Mouse (Mus musculus) liver, adult 2 months (tissue): Measurements from ENCODE around the gene Necab2. TPM values are rescaled to one million over a fixed set of nuclear protein-coding genes. Genes with fewer than 3 reads are reported as not detected.

ENCODE experiments used
- DNase-seq: peaks from one replicate; pipeline ENCODE4 v3.0.0-alpha.2; 2011; ENCODE audit warnings: low read depth, low spot score; ENCODE audit errors: extremely low read depth
- H3K27ac ChIP-seq: fragments of 200-500 bp; replicated peaks from 2 replicates; pipeline ENCODE4 v1.5.1; 2012; ENCODE audit warnings: low read depth, mild to moderate bottlenecking, control low read depth, inconsistent platforms, low read length; ENCODE audit not compliant: insufficient read depth
- H3K27me3 ChIP-seq: fragments of 200-500 bp; 2 replicates; pipeline ENCODE4 v1.6.1; 2012; ENCODE audit warnings: mild to moderate bottlenecking, moderate library complexity, low read length, inconsistent platforms; ENCODE audit not compliant: control insufficient read depth, insufficient read depth
- H3K36me3 ChIP-seq: fragments of 200-500 bp; 2 replicates; pipeline ENCODE4 v1.6.1; 2012; ENCODE audit warnings: low read length, inconsistent platforms; ENCODE audit not compliant: control insufficient read depth, insufficient read depth
- H3K4me1 ChIP-seq: fragments of 200-500 bp; 2 replicates; pipeline ENCODE4 v1.6.1; 2011; ENCODE audit warnings: low read length; ENCODE audit not compliant: control insufficient read depth, insufficient read depth
- H3K4me3 ChIP-seq: fragments of 200-500 bp; 2 replicates; pipeline ENCODE4 v1.5.1; 2011; ENCODE audit warnings: low read depth, mild to moderate bottlenecking, control low read depth, low read length, moderate library complexity; ENCODE audit not compliant: insufficient read depth
- H3K79me2 ChIP-seq: fragments of 200-500 bp; 2 replicates; pipeline ENCODE4 v1.6.1; 2012; ENCODE audit warnings: inconsistent platforms, mild to moderate bottlenecking, low read length, moderate library complexity; ENCODE audit not compliant: control insufficient read depth, insufficient read depth
- H3K9ac ChIP-seq: fragments of 200-500 bp; 2 replicates; pipeline ENCODE4 v1.6.1; 2012; ENCODE audit warnings: low read depth, mild to moderate bottlenecking, control low read depth, inconsistent platforms, low read length
- CTCF ChIP-seq: fragments of 200-500 bp; IDR thresholded peaks from 2 replicates; pipeline ENCODE4 v1.5.1; 2011; ENCODE audit warnings: low read depth, low read length, control low read depth
- POLR2A ChIP-seq: fragments of 200-500 bp; IDR thresholded peaks from 2 replicates; pipeline ENCODE4 v1.6.1; 2011; ENCODE audit warnings: low read length, control low read depth; ENCODE audit not compliant: insufficient read depth; ENCODE audit errors: extremely low read depth
- WGBS: fragments of 180-500 bp; shearing (Covaris S2); methylation state at CpG from one replicate; pipeline ENCODE4 v1.1.7; 2018; 5-methylcytosine and 5-hydroxymethylcytosine counted together
- polyA plus RNA-seq: library from polyadenylated mRNA; depleted of rRNA; stranded (reverse); fragments of >200 nt; gene quantifications from 2 replicates; pipeline ENCODE4 v1.2.3, GENCODE M21; 2012
- total RNA-seq: library from RNA; depleted of rRNA; stranded (reverse); fragments of >200 nt; gene quantifications from 2 replicates; pipeline ENCODE4 v1.2.3, GENCODE M21; 2014

The Necab2 gene
- total and polyA plus RNA-seq, 2 experiments, result 0.11 TPM; not detected in 1

DNA sequence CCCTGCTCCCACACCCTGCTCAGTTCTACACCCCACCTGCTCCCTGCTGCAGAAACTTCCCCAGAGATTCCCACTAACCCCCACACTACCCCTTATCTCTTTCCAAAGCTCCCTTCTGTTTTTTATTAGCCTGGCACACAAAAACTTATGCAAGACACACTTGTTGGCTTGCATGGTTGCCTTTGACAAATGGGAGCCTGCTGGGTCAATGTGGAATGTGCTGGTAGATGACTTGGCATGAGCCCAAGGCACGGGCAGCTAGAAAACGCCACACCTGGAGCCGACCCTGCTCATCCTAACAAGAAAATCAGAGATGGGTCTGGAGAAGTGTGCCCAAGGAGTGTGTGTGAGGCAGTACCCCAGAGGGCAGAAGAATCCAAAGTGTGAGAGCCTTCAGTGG is 17.0 kb upstream of the Necab2 start:
- Histone ChIP-seq H3K9ac (peak overlapping the region; percentile 40), H3K27me3 (no peaks in the 10 kb centered on the region), H3K36me3 (no peaks in the 10 kb centered on the region), H3K4me3 (no peak overlapping the region), H3K79me2 (no peaks in the 10 kb centered on the region), H3K27ac (peak overlapping the region; percentile 72), H3K4me1 (peaks cover 70% of the 10 kb centered on the region)
- TF ChIP-seq CTCF (no peak), POLR2A (no peak)
- WGBS, result 27% methylated on average over 3 of the region's 3 CpGs
- DNase-seq, result peak; percentile 89

DNA sequence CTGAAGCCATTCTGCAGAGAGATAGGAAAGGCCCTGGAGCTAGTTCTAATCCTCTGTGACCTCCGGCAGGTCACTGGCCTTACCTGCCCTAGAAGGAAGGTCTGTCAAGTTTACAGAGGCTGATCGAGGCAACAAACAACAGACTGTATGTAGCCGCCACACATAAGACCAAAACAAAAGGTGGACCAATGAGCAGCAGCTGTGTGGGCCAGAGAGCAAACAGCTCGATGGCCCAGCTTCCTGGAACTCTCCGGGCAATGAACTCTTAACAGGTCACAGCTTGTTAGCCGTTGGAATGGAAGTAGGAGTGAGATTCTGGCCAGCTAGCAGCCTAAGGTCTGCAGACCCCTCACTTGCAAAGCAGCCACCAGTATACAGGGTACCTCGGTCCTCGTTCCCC is 16.3 kb upstream of the Necab2 start:
- TF ChIP-seq CTCF, result no peak
- TF ChIP-seq POLR2A, result no peak
- WGBS, result 8% methylated on average over 8 of the region's 8 CpGs
- Histone ChIP-seq H3K4me3 (no peak overlapping the region), H3K9ac (peak overlapping the region; percentile 26), H3K79me2 (no peaks in the 10 kb centered on the region), H3K4me1 (peaks cover 70% of the 10 kb centered on the region), H3K36me3 (no peaks in the 10 kb centered on the region), H3K27ac (peak overlapping the region; percentile 83), H3K27me3 (no peaks in the 10 kb centered on the region)
- peak; percentile 99 for DNase-seq

DNA sequence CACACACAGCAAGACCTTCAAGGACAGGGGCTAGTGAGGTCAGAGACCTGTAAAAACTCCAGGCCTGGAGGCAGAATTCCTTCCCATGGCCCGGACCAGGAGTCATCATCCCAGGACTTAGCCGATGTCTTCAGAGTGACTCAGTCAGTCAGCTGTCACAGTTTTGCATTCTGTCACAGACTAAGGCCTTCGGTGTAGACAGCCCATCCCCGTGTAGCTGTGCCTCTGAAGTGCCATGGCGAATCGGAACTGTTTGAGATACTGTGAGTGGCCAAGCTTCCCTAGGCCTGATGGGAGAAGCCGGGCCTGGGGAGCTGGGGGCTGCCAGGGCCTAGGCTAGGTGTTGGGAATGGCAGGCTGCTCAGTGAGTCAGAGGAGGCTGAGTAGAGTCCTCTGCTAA is 15.8 kb upstream of the Necab2 start:
- 27% methylated on average over 7 of the region's 7 CpGs for WGBS
- H3K9ac ChIP-seq, result peak overlapping the region; percentile 26

DNA sequence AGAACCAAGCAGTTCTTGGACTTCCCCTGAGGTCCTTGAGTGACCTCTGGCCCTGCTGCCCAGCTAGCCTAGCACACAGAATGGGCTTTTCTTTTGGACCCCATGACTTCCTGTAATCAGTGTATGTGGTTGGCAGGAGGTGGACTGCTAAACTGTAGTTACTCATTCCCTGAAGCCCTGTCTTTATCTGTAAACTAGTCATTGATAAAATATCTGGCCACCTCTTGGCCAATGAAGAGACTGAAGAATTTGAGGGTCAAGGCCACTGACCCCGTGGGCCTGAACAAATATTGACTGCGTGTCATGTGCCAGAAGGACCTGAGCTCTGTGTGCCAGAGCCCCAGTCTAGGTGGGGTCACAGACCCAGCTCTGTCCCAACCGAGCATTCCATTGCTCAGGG is 14.1 kb upstream of the Necab2 start:
- Histone ChIP-seq H3K79me2 (peaks cover 3% of the 10 kb centered on the region), H3K27ac (peak overlapping the region; percentile 83), H3K27me3 (no peaks in the 10 kb centered on the region), H3K36me3 (no peaks in the 10 kb centered on the region), H3K4me3 (no peak overlapping the region), H3K9ac (no peak overlapping the region; the same call in 1 of the 2 replicates), H3K4me1 (peaks cover 69% of the 10 kb centered on the region)
- DNase-seq, result peak; percentile 99
- 10% methylated on average over 3 of the region's 3 CpGs for WGBS
- TF ChIP-seq CTCF, result no peak
- no peak for TF ChIP-seq POLR2A

More for the DNA sequence above, 15.8 kb upstream of the Necab2 start:
- no peaks in the 10 kb centered on the region for H3K36me3 ChIP-seq
- H3K79me2 ChIP-seq, result no peaks in the 10 kb centered on the region
- TF ChIP-seq POLR2A, result no peak
- no peak for TF ChIP-seq CTCF
- H3K27ac ChIP-seq, result peak overlapping the region; percentile 83
- no peak for DNase-seq
- peaks cover 71% of the 10 kb centered on the region for H3K4me1 ChIP-seq
- H3K27me3 ChIP-seq, result no peaks in the 10 kb centered on the region
- no peak overlapping the region for H3K4me3 ChIP-seq

DNA sequence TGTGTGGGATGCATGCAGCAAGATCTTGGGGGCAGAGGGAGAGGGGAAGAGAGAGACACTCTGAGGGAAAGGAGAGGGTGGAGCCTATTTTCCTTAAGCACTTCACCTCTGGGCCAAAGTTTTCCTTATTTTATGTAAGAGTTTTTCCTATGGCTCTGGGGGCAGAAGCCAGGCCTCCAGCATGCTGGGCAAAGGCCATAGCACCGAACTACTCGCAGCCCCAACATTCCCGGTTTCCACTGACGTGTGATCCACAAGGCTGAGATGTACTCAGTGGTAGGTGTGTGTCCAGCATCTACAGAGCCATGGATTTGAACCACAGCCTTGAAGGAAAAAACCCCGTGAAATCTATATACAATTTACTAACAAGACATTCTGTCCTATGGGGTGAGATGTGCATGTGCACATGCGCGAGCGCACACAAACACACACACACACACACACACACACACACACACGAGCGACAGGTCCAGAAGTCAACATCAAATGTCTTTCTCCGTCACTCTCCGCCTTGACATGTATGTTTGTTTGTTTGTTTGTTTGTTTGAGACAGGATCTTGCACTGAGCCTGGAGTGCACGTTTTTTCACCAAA is 12.8 kb upstream of the Necab2 start, which contains the start of gene Osgin1:
TSS of gene Osgin1 (plus strand) at position 543 of the 593 bp plus-strand sequence.
- H3K27ac ChIP-seq, result peak within 1 kb of the TSS; percentile 78

DNA sequence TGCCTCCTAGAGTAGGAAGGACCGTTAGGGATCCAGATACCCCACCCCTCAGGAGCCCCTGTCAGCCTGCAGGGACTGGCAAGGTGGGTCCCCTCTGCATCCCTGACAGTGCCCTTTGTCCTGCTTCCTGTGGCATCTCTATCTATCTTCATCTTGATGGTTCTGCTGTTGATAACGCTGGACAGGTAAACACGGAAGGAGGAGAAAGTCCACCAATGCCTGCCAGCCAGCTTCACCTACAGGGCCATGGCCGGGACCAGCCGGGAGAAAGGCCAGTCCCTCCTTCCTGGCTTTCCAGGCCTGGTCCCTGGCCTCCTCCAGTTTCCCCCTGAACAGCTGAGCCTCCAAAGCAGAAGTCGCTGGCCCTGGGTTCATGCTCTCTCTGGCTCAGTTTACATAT is 11.9 kb upstream of the Necab2 start:
- 25% methylated on average over 6 of the region's 6 CpGs for WGBS

More for the DNA sequence above, 12.8 kb upstream of the Necab2 start, which contains the start of gene Osgin1:
- H3K4me3 ChIP-seq, result no peak within 1 kb of the TSS
- H3K9ac ChIP-seq, result peak within 1 kb of the TSS; percentile 38
- H3K36me3 ChIP-seq, result no peaks in the 10 kb centered on the region
- DNase-seq, result no peak
- WGBS, result 50% methylated on average over 13 of the region's 13 CpGs
- H3K4me1 ChIP-seq, result peaks cover 59% of the 10 kb centered on the region
- peaks cover 8% of the 10 kb centered on the region for H3K79me2 ChIP-seq
- no peaks in the 10 kb centered on the region for H3K27me3 ChIP-seq
- TF ChIP-seq CTCF, result no peak
- TF ChIP-seq POLR2A, result no peak

More for the DNA sequence above, 11.9 kb upstream of the Necab2 start:
- Histone ChIP-seq H3K27me3 (no peaks in the 10 kb centered on the region), H3K9ac (peak overlapping the region; percentile 38), H3K4me1 (peaks cover 55% of the 10 kb centered on the region), H3K4me3 (no peak overlapping the region), H3K27ac (peak overlapping the region; percentile 78), H3K79me2 (peaks cover 12% of the 10 kb centered on the region), H3K36me3 (peaks cover 4% of the 10 kb centered on the region; the same call in 1 of the 2 replicates)
- peak; percentile 93 for DNase-seq
- TF ChIP-seq POLR2A (no peak), CTCF (no peak)
